Mouse (Mus musculus): Measurements from ENCODE around the gene Cog2. TPM values are rescaled to one million over a fixed set of nuclear protein-coding genes. Genes with fewer than 3 reads are reported as not detected.

The Cog2 gene
- polyA plus RNA-seq, 1 experiment from 2014 or later = 24.6 TPM

GRCm38 (mm10) chr8:124530076-124530475 lies 9.5 kb downstream of the Cog2 start:
- Histone ChIP-seq H3K27ac (ENCODE audit: low read depth, low read length) (no peak overlapping the region), H3K4me2 (no peak overlapping the region), H3K27me3 (ENCODE audit: control insufficient read depth, insufficient read depth, low read length) (no peaks in the 10 kb centered on the region), H3K36me3 (ENCODE audit: control insufficient read depth, insufficient read depth, low read length) (peaks cover 10% of the 10 kb centered on the region; the same call in 1 of the 2 replicates), H3K4me1 (ENCODE audit: control insufficient read depth, insufficient read depth, low read length) (no peaks in the 10 kb centered on the region), H3K4me3 (ENCODE audit: low read depth, low read length) (no peak overlapping the region), H3K9ac (ENCODE audit: low read depth, low read length) (no peak overlapping the region), H3K9me3 (replicated peaks; ENCODE audit: control insufficient read depth, low read length) (no peaks in the 10 kb centered on the region)
- ATAC-seq (replicated peaks; ENCODE audit: insufficient number of reproducible peaks, low FRiP score, low TSS enrichment) = no peak
- 82% methylated on average over 14 of the region's 14 CpGs for WGBS (ENCODE audit: insufficient replicate concordance)

GRCm38 (mm10) chr8:124530556-124530955 lies 10.0 kb downstream of the Cog2 start:
- Histone ChIP-seq H3K4me2 (no peak overlapping the region), H3K36me3 (ENCODE audit: control insufficient read depth, insufficient read depth, low read length) (peaks cover 10% of the 10 kb centered on the region; the same call in 1 of the 2 replicates), H3K4me3 (ENCODE audit: low read depth, low read length) (no peak overlapping the region), H3K4me1 (ENCODE audit: control insufficient read depth, insufficient read depth, low read length) (no peaks in the 10 kb centered on the region), H3K9me3 (replicated peaks; ENCODE audit: control insufficient read depth, low read length) (no peaks in the 10 kb centered on the region), H3K9ac (ENCODE audit: low read depth, low read length) (no peak overlapping the region), H3K27ac (ENCODE audit: low read depth, low read length) (no peak overlapping the region), H3K27me3 (ENCODE audit: control insufficient read depth, insufficient read depth, low read length) (no peaks in the 10 kb centered on the region)
- 88% methylated on average over 7 of the region's 7 CpGs for WGBS (ENCODE audit: insufficient replicate concordance)
- ATAC-seq (replicated peaks; ENCODE audit: insufficient number of reproducible peaks, low FRiP score, low TSS enrichment) = no peak

- no peak for ATAC-seq (replicated peaks; ENCODE audit: insufficient number of reproducible peaks, low FRiP score, low TSS enrichment)
- Histone ChIP-seq H3K27me3 (ENCODE audit: control insufficient read depth, insufficient read depth, low read length) (no peaks in the 10 kb centered on the region), H3K4me2 (no peak overlapping the region), H3K36me3 (ENCODE audit: control insufficient read depth, insufficient read depth, low read length) (peaks cover 14% of the 10 kb centered on the region; the same call in 1 of the 2 replicates), H3K9me3 (replicated peaks; ENCODE audit: control insufficient read depth, low read length) (no peaks in the 10 kb centered on the region), H3K9ac (ENCODE audit: low read depth, low read length) (no peak overlapping the region), H3K27ac (ENCODE audit: low read depth, low read length) (no peak overlapping the region), H3K4me1 (ENCODE audit: control insufficient read depth, insufficient read depth, low read length) (no peaks in the 10 kb centered on the region), H3K4me3 (ENCODE audit: low read depth, low read length) (no peak overlapping the region)
- 70% methylated on average over 4 of the region's 4 CpGs for WGBS (ENCODE audit: insufficient replicate concordance)
Observed at GRCm38 (mm10) chr8:124530996-124531395, 10.4 kb downstream of the Cog2 start.

GRCm38 (mm10) chr8:124532626-124533025 lies 12.1 kb downstream of the Cog2 start:
- WGBS (ENCODE audit: insufficient replicate concordance) = 92% methylated on average over 3 of the region's 3 CpGs

GRCm38 (mm10) chr8:124535451-124535850 lies 14.9 kb downstream of the Cog2 start:
- H3K27me3 ChIP-seq (ENCODE audit: control insufficient read depth, insufficient read depth, low read length) = no peaks in the 10 kb centered on the region
- H3K9ac ChIP-seq (ENCODE audit: low read depth, low read length) = no peak overlapping the region
- H3K4me2 ChIP-seq = no peak overlapping the region
- no peaks in the 10 kb centered on the region for H3K9me3 ChIP-seq (replicated peaks; ENCODE audit: control insufficient read depth, low read length)
- WGBS (ENCODE audit: insufficient replicate concordance) = 81% methylated on average over 5 of the region's 5 CpGs
- peaks cover 17% of the 10 kb centered on the region for H3K36me3 ChIP-seq (ENCODE audit: control insufficient read depth, insufficient read depth, low read length)
- H3K4me3 ChIP-seq (ENCODE audit: low read depth, low read length) = no peak overlapping the region
- ATAC-seq (replicated peaks; ENCODE audit: insufficient number of reproducible peaks, low FRiP score, low TSS enrichment) = no peak
- H3K4me1 ChIP-seq (ENCODE audit: control insufficient read depth, insufficient read depth, low read length) = no peaks in the 10 kb centered on the region
- H3K27ac ChIP-seq (ENCODE audit: low read depth, low read length) = no peak overlapping the region

More at GRCm38 (mm10) chr8:124532626-124533025, 12.1 kb downstream of the Cog2 start:
- peaks cover 12% of the 10 kb centered on the region; the same call in 1 of the 2 replicates for H3K36me3 ChIP-seq (ENCODE audit: control insufficient read depth, insufficient read depth, low read length)
- H3K27ac ChIP-seq (ENCODE audit: low read depth, low read length) = no peak overlapping the region
- no peaks in the 10 kb centered on the region for H3K9me3 ChIP-seq (replicated peaks; ENCODE audit: control insufficient read depth, low read length)
- no peak for ATAC-seq (replicated peaks; ENCODE audit: insufficient number of reproducible peaks, low FRiP score, low TSS enrichment)
- H3K4me2 ChIP-seq = no peak overlapping the region
- no peaks in the 10 kb centered on the region for H3K27me3 ChIP-seq (ENCODE audit: control insufficient read depth, insufficient read depth, low read length)
- no peaks in the 10 kb centered on the region for H3K4me1 ChIP-seq (ENCODE audit: control insufficient read depth, insufficient read depth, low read length)
- no peak overlapping the region for H3K9ac ChIP-seq (ENCODE audit: low read depth, low read length)
- no peak overlapping the region for H3K4me3 ChIP-seq (ENCODE audit: low read depth, low read length)

GRCm38 (mm10) chr8:124540906-124541305 lies 20.3 kb downstream of the Cog2 start:
- 91% methylated on average over 12 of the region's 12 CpGs for WGBS (ENCODE audit: insufficient replicate concordance)
- H3K36me3 ChIP-seq (ENCODE audit: control insufficient read depth, insufficient read depth, low read length) = peaks cover 36% of the 10 kb centered on the region
- H3K9ac ChIP-seq (ENCODE audit: low read depth, low read length) = no peak overlapping the region

GRCm38 (mm10) chr8:124542001-124542400 lies 21.4 kb downstream of the Cog2 start:
- peaks cover 40% of the 10 kb centered on the region for H3K36me3 ChIP-seq (ENCODE audit: control insufficient read depth, insufficient read depth, low read length)
- WGBS (ENCODE audit: insufficient replicate concordance) = 84% methylated on average over 4 of the region's 4 CpGs
- no peaks in the 10 kb centered on the region for H3K4me1 ChIP-seq (ENCODE audit: control insufficient read depth, insufficient read depth, low read length)
- H3K27ac ChIP-seq (ENCODE audit: low read depth, low read length) = no peak overlapping the region
- no peaks in the 10 kb centered on the region for H3K27me3 ChIP-seq (ENCODE audit: control insufficient read depth, insufficient read depth, low read length)
- no peaks in the 10 kb centered on the region for H3K9me3 ChIP-seq (replicated peaks; ENCODE audit: control insufficient read depth, low read length)
- no peak overlapping the region for H3K9ac ChIP-seq (ENCODE audit: low read depth, low read length)
- no peak overlapping the region for H3K4me2 ChIP-seq
- no peak overlapping the region for H3K4me3 ChIP-seq (ENCODE audit: low read depth, low read length)
- no peak for ATAC-seq (replicated peaks; ENCODE audit: insufficient number of reproducible peaks, low FRiP score, low TSS enrichment)

More at GRCm38 (mm10) chr8:124540906-124541305, 20.3 kb downstream of the Cog2 start:
- no peak overlapping the region for H3K4me2 ChIP-seq
- H3K9me3 ChIP-seq (replicated peaks; ENCODE audit: control insufficient read depth, low read length) = no peaks in the 10 kb centered on the region
- H3K27ac ChIP-seq (ENCODE audit: low read depth, low read length) = no peak overlapping the region
- H3K4me3 ChIP-seq (ENCODE audit: low read depth, low read length) = no peak overlapping the region
- no peak for ATAC-seq (replicated peaks; ENCODE audit: insufficient number of reproducible peaks, low FRiP score, low TSS enrichment)
- no peaks in the 10 kb centered on the region for H3K4me1 ChIP-seq (ENCODE audit: control insufficient read depth, insufficient read depth, low read length)
- H3K27me3 ChIP-seq (ENCODE audit: control insufficient read depth, insufficient read depth, low read length) = no peaks in the 10 kb centered on the region

GRCm38 (mm10) chr8:124543272-124543671 lies 22.7 kb downstream of the Cog2 start:
- ATAC-seq (replicated peaks; ENCODE audit: insufficient number of reproducible peaks, low FRiP score, low TSS enrichment) = no peak
- H3K36me3 ChIP-seq (ENCODE audit: control insufficient read depth, insufficient read depth, low read length) = peaks cover 33% of the 10 kb centered on the region
- H3K27ac ChIP-seq (ENCODE audit: low read depth, low read length) = no peak overlapping the region

GRCm38 (mm10) chr8:124546371-124546770 lies 25.8 kb downstream of the Cog2 start:
- H3K27me3 ChIP-seq (ENCODE audit: control insufficient read depth, insufficient read depth, low read length) = no peaks in the 10 kb centered on the region
- no peak overlapping the region for H3K9ac ChIP-seq (ENCODE audit: low read depth, low read length)
- H3K36me3 ChIP-seq (ENCODE audit: control insufficient read depth, insufficient read depth, low read length) = peaks cover 44% of the 10 kb centered on the region

More at GRCm38 (mm10) chr8:124543272-124543671, 22.7 kb downstream of the Cog2 start:
- no peaks in the 10 kb centered on the region for H3K27me3 ChIP-seq (ENCODE audit: control insufficient read depth, insufficient read depth, low read length)
- no peaks in the 10 kb centered on the region for H3K4me1 ChIP-seq (ENCODE audit: control insufficient read depth, insufficient read depth, low read length)
- no peaks in the 10 kb centered on the region for H3K9me3 ChIP-seq (replicated peaks; ENCODE audit: control insufficient read depth, low read length)
- no peak overlapping the region for H3K4me2 ChIP-seq
- WGBS (ENCODE audit: insufficient replicate concordance) = 97% methylated on average over 5 of the region's 5 CpGs
- no peak overlapping the region for H3K9ac ChIP-seq (ENCODE audit: low read depth, low read length)
- H3K4me3 ChIP-seq (ENCODE audit: low read depth, low read length) = no peak overlapping the region

More at GRCm38 (mm10) chr8:124546371-124546770, 25.8 kb downstream of the Cog2 start:
- H3K4me2 ChIP-seq = no peak overlapping the region
- H3K9me3 ChIP-seq (replicated peaks; ENCODE audit: control insufficient read depth, low read length) = no peaks in the 10 kb centered on the region
- no peaks in the 10 kb centered on the region for H3K4me1 ChIP-seq (ENCODE audit: control insufficient read depth, insufficient read depth, low read length)
- ATAC-seq (replicated peaks; ENCODE audit: insufficient number of reproducible peaks, low FRiP score, low TSS enrichment) = no peak
- 77% methylated on average over 6 of the region's 6 CpGs for WGBS (ENCODE audit: insufficient replicate concordance)
- no peak overlapping the region for H3K4me3 ChIP-seq (ENCODE audit: low read depth, low read length)
- no peak overlapping the region for H3K27ac ChIP-seq (ENCODE audit: low read depth, low read length)

Data from heart, embryonic 11.5 days (tissue).